Mouse (Mus musculus): ENCODE results near the gene Aurkaip1. TPM values are rescaled to one million over a fixed set of nuclear protein-coding genes. Genes with fewer than 3 reads are reported as not detected.

Aurkaip1 gene
- total and polyA plus RNA-seq, 3 experiments, result 99.2 to 125 (median 117) TPM

DNA sequence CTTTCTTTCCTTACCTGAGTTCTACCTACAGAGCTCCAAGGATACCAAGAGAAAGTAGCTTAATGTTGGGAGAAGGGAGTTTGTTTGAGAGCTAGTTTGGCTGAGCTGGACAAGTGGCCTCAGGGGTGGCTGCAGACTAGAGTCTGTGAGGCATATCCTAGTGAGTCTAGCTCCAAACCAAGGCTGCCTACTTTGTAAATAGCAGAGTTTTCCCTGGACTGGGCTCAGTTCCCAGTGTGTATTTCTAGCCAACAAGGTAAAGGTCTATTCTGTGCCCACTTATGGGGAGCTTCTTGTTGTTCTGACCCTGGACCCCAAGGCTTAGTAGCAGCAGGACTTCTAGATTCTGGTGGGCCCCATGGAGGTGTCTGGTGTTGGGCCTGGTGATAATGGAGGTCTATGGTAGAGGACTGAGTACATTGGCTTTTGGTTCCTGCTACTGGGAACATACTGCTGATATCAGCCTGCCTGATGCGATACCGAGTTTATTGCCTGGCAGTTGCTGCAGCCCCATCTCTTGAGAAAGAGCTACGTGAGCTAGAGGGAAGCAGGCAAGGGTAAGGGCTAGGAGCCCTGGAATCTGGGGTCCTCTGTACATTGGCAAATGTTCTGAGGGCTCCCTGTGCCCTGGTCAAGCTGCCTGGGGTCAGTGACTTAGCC lies 18.9 kb downstream of the Aurkaip1 start:
- peaks cover 38% of the 10 kb centered on the region for H3K4me1 ChIP-seq (ENCODE audit: control insufficient read depth, insufficient read depth, low read length)
- no peak overlapping the region for H3K4me3 ChIP-seq
- H3K9ac ChIP-seq (ENCODE audit: low read depth, low read length), result no peak overlapping the region
- intact Hi-C loops (cut with DNase I), result loop anchor here (2.0 kb wide), 1 partner anchor 19 kb away; the partner anchor contains the start of genes Cptp and Ints11
- TF ChIP-seq CTCF (IDR thresholded peaks at IDR 0.05), result no peak
- TF ChIP-seq EP300 (IDR thresholded peaks at IDR 0.05; ENCODE audit: insufficient read depth, low read depth, low read length), result no peak
- TF ChIP-seq POLR2A (IDR thresholded peaks at IDR 0.05; ENCODE audit: insufficient read depth, low read depth, low read length), result no peak
- H3K79me2 ChIP-seq (replicated peaks; ENCODE audit: control insufficient read depth, insufficient read depth, low read length), result peaks cover 8% of the 10 kb centered on the region
- 63% methylated on average over 3 of the region's 3 CpGs for WGBS
- DNase-seq, result no peak
- H3K27me3 ChIP-seq (ENCODE audit: control insufficient read depth, insufficient read depth, low read length), result no peaks in the 10 kb centered on the region
- no peaks in the 10 kb centered on the region for H3K36me3 ChIP-seq (ENCODE audit: control insufficient read depth, insufficient read depth, low read length)
- peak overlapping the region; percentile 9; the same call in 1 of the 2 replicates for H3K27ac ChIP-seq

GRCm38 (mm10) chr4:155851368-155851767 lies 20.3 kb downstream of the Aurkaip1 start:
- H3K36me3 ChIP-seq (ENCODE audit: control insufficient read depth, insufficient read depth, low read length), result no peaks in the 10 kb centered on the region
- WGBS, result 74% methylated on average over 3 of the region's 3 CpGs
- no peak overlapping the region for H3K4me3 ChIP-seq
- peak overlapping the region; percentile 49 for H3K27ac ChIP-seq
- H3K9ac ChIP-seq (ENCODE audit: low read depth, low read length), result no peak overlapping the region
- no peaks in the 10 kb centered on the region for H3K27me3 ChIP-seq (ENCODE audit: control insufficient read depth, insufficient read depth, low read length)
- TF ChIP-seq POLR2A (IDR thresholded peaks at IDR 0.05; ENCODE audit: insufficient read depth, low read depth, low read length), result no peak
- TF ChIP-seq CTCF (IDR thresholded peaks at IDR 0.05), result no peak
- TF ChIP-seq EP300 (IDR thresholded peaks at IDR 0.05; ENCODE audit: insufficient read depth, low read depth, low read length), result no peak
- H3K79me2 ChIP-seq (replicated peaks; ENCODE audit: control insufficient read depth, insufficient read depth, low read length), result peaks cover 8% of the 10 kb centered on the region
- intact Hi-C loops (cut with DNase I), result loop anchor here (2.0 kb wide), 1 partner anchor 17 kb away; the partner anchor contains the start of genes Cptp and Ints11
- DNase-seq, result no peak
- H3K4me1 ChIP-seq (ENCODE audit: control insufficient read depth, insufficient read depth, low read length), result peaks cover 37% of the 10 kb centered on the region

DNA sequence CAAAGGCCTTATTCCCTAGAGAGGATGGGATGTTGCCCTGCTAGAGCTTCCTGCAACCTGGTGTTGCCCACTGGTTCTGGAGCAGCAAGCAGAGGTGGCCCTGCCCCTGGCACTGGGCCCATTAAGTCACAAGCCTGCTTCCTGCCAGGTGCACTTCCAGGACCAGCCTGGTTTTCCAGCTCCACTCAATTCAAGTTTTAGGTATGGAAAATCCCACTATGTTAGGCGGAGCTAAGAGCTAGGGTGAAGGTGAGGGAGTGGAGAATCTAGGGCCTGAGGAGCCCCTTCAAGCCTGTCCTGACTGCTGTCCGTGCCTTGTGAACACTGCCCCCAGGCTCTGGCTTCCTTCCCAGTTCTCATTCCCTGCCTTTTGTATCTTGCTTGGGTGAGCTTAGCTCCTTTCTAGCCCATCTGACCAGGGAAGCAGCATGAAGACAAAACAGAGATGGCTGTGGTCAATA lies 20.9 kb downstream of the Aurkaip1 start:
- intact Hi-C loops (cut with DNase I), result loop anchor here (2.0 kb wide), 1 partner anchor 17 kb away; the partner anchor contains the start of genes Cptp and Ints11
- Histone ChIP-seq H3K4me1 (ENCODE audit: control insufficient read depth, insufficient read depth, low read length) (peaks cover 33% of the 10 kb centered on the region), H3K27ac (peak overlapping the region; percentile 49), H3K4me3 (no peak overlapping the region), H3K27me3 (ENCODE audit: control insufficient read depth, insufficient read depth, low read length) (no peaks in the 10 kb centered on the region), H3K79me2 (replicated peaks; ENCODE audit: control insufficient read depth, insufficient read depth, low read length) (peaks cover 8% of the 10 kb centered on the region), H3K36me3 (ENCODE audit: control insufficient read depth, insufficient read depth, low read length) (no peaks in the 10 kb centered on the region), H3K9ac (ENCODE audit: low read depth, low read length) (no peak overlapping the region)
- no peak for TF ChIP-seq CTCF (IDR thresholded peaks at IDR 0.05)
- no peak for TF ChIP-seq POLR2A (IDR thresholded peaks at IDR 0.05; ENCODE audit: insufficient read depth, low read depth, low read length)
- TF ChIP-seq EP300 (IDR thresholded peaks at IDR 0.05; ENCODE audit: insufficient read depth, low read depth, low read length), result no peak
- WGBS, result 51% methylated on average over 2 of the region's 2 CpGs
- DNase-seq, result no peak

GRCm38 (mm10) chr4:155853421-155853820 lies 22.3 kb downstream of the Aurkaip1 start:
- H3K27me3 ChIP-seq (ENCODE audit: control insufficient read depth, insufficient read depth, low read length), result no peaks in the 10 kb centered on the region
- H3K36me3 ChIP-seq (ENCODE audit: control insufficient read depth, insufficient read depth, low read length), result no peaks in the 10 kb centered on the region
- no peak overlapping the region for H3K27ac ChIP-seq
- H3K4me1 ChIP-seq (ENCODE audit: control insufficient read depth, insufficient read depth, low read length), result peaks cover 32% of the 10 kb centered on the region
- intact Hi-C loops (cut with DNase I), result no loop called here
- WGBS, result 90% methylated on average over 9 of the region's 9 CpGs
- H3K79me2 ChIP-seq (replicated peaks; ENCODE audit: control insufficient read depth, insufficient read depth, low read length), result peaks cover 1% of the 10 kb centered on the region; the same call in 1 of the 2 replicates
- H3K9ac ChIP-seq (ENCODE audit: low read depth, low read length), result no peak overlapping the region
- TF ChIP-seq POLR2A (IDR thresholded peaks at IDR 0.05; ENCODE audit: insufficient read depth, low read depth, low read length), result no peak
- no peak for TF ChIP-seq CTCF (IDR thresholded peaks at IDR 0.05)
- no peak for TF ChIP-seq EP300 (IDR thresholded peaks at IDR 0.05; ENCODE audit: insufficient read depth, low read depth, low read length)
- H3K4me3 ChIP-seq, result no peak overlapping the region
- DNase-seq, result no peak

DNA sequence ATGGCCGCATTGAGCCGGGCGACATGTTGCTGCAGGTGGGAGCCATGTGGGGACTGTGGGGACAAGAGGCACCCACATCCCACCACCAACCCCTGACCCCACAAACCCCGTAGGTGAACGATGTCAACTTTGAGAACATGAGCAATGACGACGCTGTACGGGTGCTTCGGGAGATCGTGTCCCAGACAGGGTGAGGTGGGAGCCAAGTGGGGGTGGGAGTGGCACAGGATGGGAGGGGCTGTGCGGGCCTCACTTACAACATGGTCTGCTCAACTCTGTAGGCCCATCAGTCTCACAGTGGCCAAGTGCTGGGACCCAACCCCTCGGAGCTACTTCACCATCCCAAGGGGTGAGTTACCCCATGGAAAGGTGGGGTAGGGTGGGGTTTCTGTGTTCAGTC lies 23.9 kb downstream of the Aurkaip1 start:
- Histone ChIP-seq H3K4me1 (ENCODE audit: control insufficient read depth, insufficient read depth, low read length) (peaks cover 20% of the 10 kb centered on the region), H3K4me3 (no peak overlapping the region), H3K36me3 (ENCODE audit: control insufficient read depth, insufficient read depth, low read length) (no peaks in the 10 kb centered on the region), H3K79me2 (replicated peaks; ENCODE audit: control insufficient read depth, insufficient read depth, low read length) (peaks cover 1% of the 10 kb centered on the region; the same call in 1 of the 2 replicates), H3K27ac (no peak overlapping the region), H3K9ac (ENCODE audit: low read depth, low read length) (no peak overlapping the region), H3K27me3 (ENCODE audit: control insufficient read depth, insufficient read depth, low read length) (no peaks in the 10 kb centered on the region)
- no peak for TF ChIP-seq CTCF (IDR thresholded peaks at IDR 0.05)
- no peak for TF ChIP-seq POLR2A (IDR thresholded peaks at IDR 0.05; ENCODE audit: insufficient read depth, low read depth, low read length)
- no peak for TF ChIP-seq EP300 (IDR thresholded peaks at IDR 0.05; ENCODE audit: insufficient read depth, low read depth, low read length)
- 95% methylated on average over 12 of the region's 12 CpGs for WGBS
- DNase-seq, result no peak
- intact Hi-C loops (cut with DNase I), result no loop called here

DNA sequence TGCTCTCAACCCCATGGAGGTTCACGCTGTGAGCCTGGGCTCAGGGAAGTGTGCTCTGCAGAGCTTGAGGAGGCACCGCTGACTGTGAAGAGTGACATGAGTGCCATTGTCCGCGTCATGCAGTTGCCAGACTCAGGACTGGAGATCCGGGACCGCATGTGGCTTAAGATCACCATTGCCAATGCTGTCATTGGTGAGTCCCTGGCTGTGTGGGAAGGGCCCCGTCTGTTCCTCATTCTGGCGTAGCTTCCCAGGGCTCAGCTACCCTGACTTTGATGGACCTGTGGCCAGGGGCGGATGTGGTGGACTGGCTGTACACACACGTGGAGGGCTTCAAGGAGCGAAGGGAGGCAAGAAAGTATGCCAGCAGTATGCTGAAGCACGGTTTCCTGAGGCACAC lies 25.0 kb downstream of the Aurkaip1 start:
- no peak overlapping the region for H3K4me3 ChIP-seq
- no peak overlapping the region for H3K9ac ChIP-seq (ENCODE audit: low read depth, low read length)
- 0 out of 2 replicates have a peak, but pooled peaks cover 1% of the 10 kb centered on the region for H3K79me2 ChIP-seq (replicated peaks; ENCODE audit: control insufficient read depth, insufficient read depth, low read length)
- DNase-seq, result no peak
- WGBS, result 94% methylated on average over 12 of the region's 12 CpGs
- H3K27ac ChIP-seq, result no peak overlapping the region
- no peaks in the 10 kb centered on the region for H3K27me3 ChIP-seq (ENCODE audit: control insufficient read depth, insufficient read depth, low read length)
- H3K4me1 ChIP-seq (ENCODE audit: control insufficient read depth, insufficient read depth, low read length), result peaks cover 12% of the 10 kb centered on the region
- intact Hi-C loops (cut with DNase I), result no loop called here
- TF ChIP-seq POLR2A (IDR thresholded peaks at IDR 0.05; ENCODE audit: insufficient read depth, low read depth, low read length), result no peak
- no peak for TF ChIP-seq CTCF (IDR thresholded peaks at IDR 0.05)
- no peak for TF ChIP-seq EP300 (IDR thresholded peaks at IDR 0.05; ENCODE audit: insufficient read depth, low read depth, low read length)
- no peaks in the 10 kb centered on the region for H3K36me3 ChIP-seq (ENCODE audit: control insufficient read depth, insufficient read depth, low read length)
